Mouse (Mus musculus) embryonic facial prominence, embryonic 12.5 days (tissue): Measurements from ENCODE around the gene Tbcb. TPM values are rescaled to one million over a fixed set of nuclear protein-coding genes. Genes with fewer than 3 reads are reported as not detected.
"Not testable (repeated sequence)": the region's sequence is repeated elsewhere in the genome, so short reads cannot be mapped to it uniquely, and the experiment has no call there.

Experiments
- ATAC-seq: fragments of 200-750 bp; cut with Nextera tagmentation; 2 replicates; pipeline ENCODE4 v1.8.0; 2017; ENCODE audit not compliant: insufficient number of reproducible peaks, insufficient read depth, low FRiP score, low TSS enrichment
- H3K27ac ChIP-seq: fragments of 300-500 bp; sonication (generic); 2 replicates; pipeline ENCODE4 v1.5.1; 2016; ENCODE audit warnings: mild to moderate bottlenecking
- H3K27me3 ChIP-seq: fragments of 300-500 bp; sonication (generic); 2 replicates; pipeline ENCODE4 v1.6.1; 2016; ENCODE audit warnings: mild to moderate bottlenecking, moderate library complexity
- H3K36me3 ChIP-seq: fragments of 300-500 bp; sonication (generic); 2 replicates; pipeline ENCODE4 v1.6.1; 2016; ENCODE audit warnings: mild to moderate bottlenecking
- H3K4me1 ChIP-seq: fragments of 300-500 bp; sonication (generic); 2 replicates; pipeline ENCODE4 v1.6.1; 2016
- H3K4me2 ChIP-seq: fragments of 300-500 bp; sonication (generic); replicated peaks from 2 replicates; pipeline ENCODE4 v1.6.1; 2016; ENCODE audit warnings: mild to moderate bottlenecking, moderate library complexity
- H3K4me3 ChIP-seq: fragments of 300-500 bp; sonication (generic); 2 replicates; pipeline ENCODE4 v1.5.1; 2016; ENCODE audit warnings: mild to moderate bottlenecking
- H3K9ac ChIP-seq: fragments of 300-500 bp; sonication (generic); 2 replicates; pipeline ENCODE4 v1.6.1; 2016; ENCODE audit warnings: mild to moderate bottlenecking, moderate library complexity
- H3K9me3 ChIP-seq: fragments of 300-500 bp; sonication (generic); 2 replicates; pipeline ENCODE4 v1.6.1; 2016; ENCODE audit warnings: mild to moderate bottlenecking, moderate library complexity
- WGBS: fragments of 180-500 bp; shearing (Covaris S2); methylation state at CpG from one replicate; pipeline ENCODE4 v1.1.7; 2016; 5-methylcytosine and 5-hydroxymethylcytosine counted together
- polyA plus RNA-seq: library from polyadenylated mRNA; unstranded; fragments of >200 nt; fragmentation: Nextera tagmentation; extraction: Ambion mirVana; gene quantifications from 2 replicates; pipeline ENCODE4 v1.2.1, GENCODE M21; 2016

Gene Tbcb
- polyA plus RNA-seq, 1 experiment from 2014 or later: 224 TPM

DNA sequence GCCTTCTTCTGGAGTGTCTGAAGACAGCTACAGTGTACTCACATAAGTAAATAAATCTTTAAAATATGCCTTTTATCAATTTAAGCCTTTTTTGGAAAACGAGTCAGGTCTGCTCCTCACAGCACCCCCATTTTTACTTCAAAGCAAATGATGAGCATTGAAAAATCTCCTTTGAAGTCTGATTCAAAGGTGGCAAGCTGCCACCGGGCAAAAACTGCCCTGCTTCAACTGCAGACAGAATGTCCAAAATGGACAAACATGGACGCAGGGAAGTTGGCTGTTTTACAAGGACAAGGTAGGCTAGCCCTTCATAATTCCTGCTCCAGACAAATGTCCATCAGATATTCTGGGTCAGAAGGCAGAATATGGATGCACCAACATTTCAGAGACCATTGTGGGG, 10.6 kb downstream of the Tbcb start:
- Histone ChIP-seq H3K4me2 (no peak overlapping the region), H3K36me3 (peaks cover 22% of the 10 kb centered on the region), H3K9ac (no peak overlapping the region), H3K4me3 (no peak overlapping the region), H3K4me1 (peaks cover 12% of the 10 kb centered on the region; the same call in 1 of the 2 replicates), H3K27ac (no peak overlapping the region), H3K9me3 (no peaks in the 10 kb centered on the region), H3K27me3 (no peaks in the 10 kb centered on the region)
- no peak for ATAC-seq
- WGBS: 83% methylated on average over 3 of the region's 3 CpGs

DNA sequence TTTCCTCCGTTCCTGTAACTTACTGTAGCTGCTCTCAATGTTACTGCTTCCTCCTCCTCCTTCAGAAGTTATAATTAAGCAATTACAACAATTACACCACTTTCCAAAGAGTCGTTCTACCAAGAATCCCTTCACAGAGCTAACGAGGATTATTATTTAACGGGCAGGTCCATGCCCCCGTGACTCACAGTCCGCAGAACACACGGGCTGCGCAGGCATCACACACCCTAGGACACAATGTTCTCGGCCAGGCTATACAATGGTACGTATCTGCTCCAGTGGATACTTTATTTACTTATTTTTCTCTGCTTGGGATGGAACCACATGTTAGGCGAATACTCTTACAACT, 12.1 kb downstream of the Tbcb start:
- WGBS: 18% methylated on average over 11 of the region's 11 CpGs
- Histone ChIP-seq H3K4me1 (peaks cover 12% of the 10 kb centered on the region; the same call in 1 of the 2 replicates), H3K4me3 (peak overlapping the region; percentile 45), H3K27me3 (no peaks in the 10 kb centered on the region), H3K36me3 (peaks cover 11% of the 10 kb centered on the region), H3K27ac (0 out of 2 replicates have a peak overlapping the region, but pooled peaks have one; percentile 36), H3K4me2 (peak overlapping the region; percentile 90), H3K9ac (peak overlapping the region; percentile 53), H3K9me3 (no peaks in the 10 kb centered on the region)
- no peak for ATAC-seq

GRCm38 (mm10) chr7:30219293-30220007, 12.6 kb downstream of the Tbcb start:
- no peaks in the 10 kb centered on the region for H3K27me3 ChIP-seq
- peak; percentile 67; the same call in 1 of the 2 replicates for ATAC-seq
- no peaks in the 10 kb centered on the region for H3K9me3 ChIP-seq
- H3K4me2 ChIP-seq: peak overlapping the region; percentile 90
- H3K36me3 ChIP-seq: peaks cover 10% of the 10 kb centered on the region
- peaks cover 12% of the 10 kb centered on the region; the same call in 1 of the 2 replicates for H3K4me1 ChIP-seq
- peak overlapping the region; percentile 53 for H3K9ac ChIP-seq
- H3K4me3 ChIP-seq: peak overlapping the region; percentile 45
- H3K27ac ChIP-seq: peak overlapping the region; percentile 51; the same call in 1 of the 2 replicates
- 3% methylated on average over 16 of the region's 16 CpGs for WGBS

DNA sequence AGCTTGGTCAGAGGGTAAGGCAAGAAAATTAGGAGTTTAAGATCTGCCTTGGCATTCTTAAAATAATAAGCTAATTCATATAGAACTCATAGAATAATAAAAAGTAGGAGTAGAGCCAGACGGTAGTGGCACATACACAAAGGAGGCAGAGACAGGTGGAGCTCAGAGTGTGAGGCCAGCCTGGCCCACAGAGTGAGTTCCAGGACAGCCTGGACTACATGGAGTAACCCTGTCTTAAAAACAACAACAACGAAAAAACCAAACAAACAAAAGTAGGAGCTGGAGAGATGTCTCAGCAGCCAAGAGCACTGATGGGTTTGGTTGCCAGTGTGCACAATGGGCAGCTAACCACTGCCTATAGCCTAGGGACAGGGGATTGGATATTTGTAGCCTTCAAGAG, 14.8 kb downstream of the Tbcb start:
- Histone ChIP-seq H3K27me3 (no peaks in the 10 kb centered on the region), H3K4me2 (no peak overlapping the region), H3K36me3 (no peaks in the 10 kb centered on the region), H3K27ac (no peak overlapping the region), H3K9me3 (no peaks in the 10 kb centered on the region), H3K4me1 (peaks cover 12% of the 10 kb centered on the region; the same call in 1 of the 2 replicates), H3K9ac (no peak overlapping the region), H3K4me3 (no peak overlapping the region)
- no peak for ATAC-seq
- WGBS: 68% methylated on average over 2 of the region's 2 CpGs

- Histone ChIP-seq H3K9ac (no peak overlapping the region), H3K4me2 (peak overlapping the region; percentile 42), H3K27me3 (no peaks in the 10 kb centered on the region), H3K36me3 (no peaks in the 10 kb centered on the region), H3K4me3 (0 out of 2 replicates have a peak overlapping the region, but pooled peaks have one; percentile 13), H3K4me1 (peaks cover 12% of the 10 kb centered on the region; the same call in 1 of the 2 replicates), H3K9me3 (no peaks in the 10 kb centered on the region), H3K27ac (no peak overlapping the region)
- ATAC-seq: peak; percentile 49; the same call in 1 of the 2 replicates
- WGBS: 1% methylated on average over 16 of the region's 16 CpGs
These were observed 15.3 kb downstream of the Tbcb start for GRCm38 (mm10) chr7:30216723-30217151.

- H3K9me3 ChIP-seq: no peaks in the 10 kb centered on the region
- H3K9ac ChIP-seq: no peak overlapping the region
- ATAC-seq: no peak
- H3K36me3 ChIP-seq: no peaks in the 10 kb centered on the region
- no peak overlapping the region for H3K27ac ChIP-seq
- H3K4me2 ChIP-seq: no peak overlapping the region
- no peak overlapping the region for H3K4me3 ChIP-seq
- peaks cover 12% of the 10 kb centered on the region; the same call in 1 of the 2 replicates for H3K4me1 ChIP-seq
- H3K27me3 ChIP-seq: no peaks in the 10 kb centered on the region
- 94% methylated on average over 3 of the region's 3 CpGs for WGBS
These were observed 16.2 kb downstream of the Tbcb start for GRCm38 (mm10) chr7:30215875-30216274.

DNA sequence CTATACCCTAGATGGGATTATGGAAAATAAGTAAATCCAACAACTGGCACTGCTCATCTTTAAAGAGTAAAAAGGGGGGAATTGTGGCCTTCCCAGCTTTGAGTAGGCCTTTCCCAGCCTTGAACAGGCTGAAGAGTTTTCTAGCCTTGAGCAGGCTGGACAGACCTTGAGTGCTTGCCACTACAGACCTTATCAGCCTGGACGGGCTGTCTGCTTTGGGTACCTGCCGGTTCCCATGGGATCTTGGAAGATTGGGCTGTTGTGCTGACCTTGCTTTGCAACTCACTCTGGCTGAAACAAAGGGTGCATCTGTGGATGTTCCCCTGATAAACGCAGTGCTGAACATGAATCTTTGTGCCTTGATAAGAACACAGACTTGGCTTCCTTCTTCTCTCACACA, 18.2 kb downstream of the Tbcb start:
- no peak overlapping the region for H3K27ac ChIP-seq
- no peak overlapping the region for H3K4me2 ChIP-seq
- H3K4me3 ChIP-seq: no peak overlapping the region
- no peaks in the 10 kb centered on the region for H3K27me3 ChIP-seq
- H3K36me3 ChIP-seq: no peaks in the 10 kb centered on the region
- H3K9me3 ChIP-seq: no peaks in the 10 kb centered on the region
- 92% methylated on average over 3 of the region's 3 CpGs for WGBS
- peaks cover under 1% of the 10 kb centered on the region; the same call in 1 of the 2 replicates for H3K4me1 ChIP-seq
- no peak for ATAC-seq
- H3K9ac ChIP-seq: no peak overlapping the region

DNA sequence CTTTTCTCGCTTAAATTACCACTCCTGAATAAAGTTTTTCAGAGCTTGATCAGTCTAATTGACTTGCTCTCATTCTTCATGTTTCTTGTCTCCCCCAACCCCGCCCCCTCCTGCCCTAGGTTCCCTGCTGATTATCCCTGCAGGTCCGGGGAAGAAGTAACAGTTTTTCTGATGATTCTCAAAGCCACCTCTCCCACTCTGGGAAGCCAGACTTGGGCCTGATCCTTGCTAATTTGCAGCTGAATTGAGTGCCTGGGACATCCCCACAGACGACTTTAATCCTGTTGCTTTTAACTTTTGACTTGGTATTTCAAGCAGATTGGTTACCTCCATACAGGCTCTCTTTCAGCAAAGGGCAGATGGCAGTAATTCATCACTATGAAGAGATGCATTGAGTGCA, 21.0 kb downstream of the Tbcb start:
- no peaks in the 10 kb centered on the region for H3K27me3 ChIP-seq
- no peaks in the 10 kb centered on the region for H3K4me1 ChIP-seq
- H3K36me3 ChIP-seq: no peaks in the 10 kb centered on the region
- no peak overlapping the region for H3K9ac ChIP-seq
- WGBS: 25% methylated on average over 4 of the region's 4 CpGs
- no peak overlapping the region for H3K4me3 ChIP-seq
- no peak for ATAC-seq
- H3K4me2 ChIP-seq: no peak overlapping the region
- no peaks in the 10 kb centered on the region for H3K9me3 ChIP-seq
- H3K27ac ChIP-seq: no peak overlapping the region

DNA sequence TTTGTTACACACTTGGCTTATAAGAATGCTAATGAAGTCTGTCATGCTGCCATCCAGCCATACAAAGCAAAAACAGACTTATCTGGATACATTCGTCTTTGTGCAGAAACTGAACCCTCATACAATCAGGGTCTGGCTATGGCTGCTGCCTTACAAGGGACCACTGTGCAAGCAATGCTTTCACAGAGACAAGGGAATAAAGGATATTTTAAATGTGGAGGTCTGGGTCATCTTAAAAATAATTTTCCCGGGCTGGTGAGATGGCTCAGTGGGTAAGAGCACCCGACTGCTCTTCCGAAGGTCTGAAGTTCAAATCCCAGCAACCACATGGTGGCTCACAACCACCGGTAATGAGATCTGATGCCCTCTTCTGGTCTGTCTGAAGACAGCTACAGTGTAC, 25.7 kb downstream of the Tbcb start:
- H3K4me3 ChIP-seq, H3K36me3 ChIP-seq, ATAC-seq, H3K4me2 ChIP-seq, H3K9ac ChIP-seq, H3K27ac ChIP-seq, H3K9me3 ChIP-seq, H3K4me1 ChIP-seq, H3K27me3 ChIP-seq: not testable (repeated sequence)
- 53% methylated on average over 5 of the region's 5 CpGs for WGBS

DNA sequence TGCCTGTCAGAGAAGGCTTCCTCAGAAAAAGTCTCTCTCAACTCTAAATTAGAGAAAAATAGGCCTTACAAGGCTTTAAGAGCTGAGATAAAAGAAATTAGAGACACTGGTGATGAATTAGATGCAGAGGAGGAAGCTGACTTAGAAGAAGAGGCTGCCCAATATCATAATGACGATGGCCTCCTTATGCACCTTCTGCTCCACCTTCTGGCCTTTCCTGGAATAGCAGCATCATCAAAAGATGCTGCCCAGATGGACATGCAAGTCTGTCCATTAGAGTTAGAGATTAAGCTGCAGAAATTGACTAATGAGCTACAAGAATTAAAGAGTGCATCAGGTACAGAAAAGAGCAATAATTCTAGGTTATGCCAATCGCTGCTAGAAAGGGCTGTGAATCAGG, 26.7 kb downstream of the Tbcb start:
- H3K4me2 ChIP-seq: no peak overlapping the region
- H3K27ac ChIP-seq: no peak overlapping the region
- ATAC-seq: no peak
- no peaks in the 10 kb centered on the region for H3K27me3 ChIP-seq
- WGBS: 1% methylated on average over 2 of the region's 2 CpGs
- no peak overlapping the region for H3K4me3 ChIP-seq
- no peak overlapping the region for H3K9ac ChIP-seq
- no peaks in the 10 kb centered on the region for H3K9me3 ChIP-seq
- no peaks in the 10 kb centered on the region for H3K4me1 ChIP-seq
- H3K36me3 ChIP-seq: no peaks in the 10 kb centered on the region

GRCm38 (mm10) chr7:30204380-30204779, 27.7 kb downstream of the Tbcb start:
- no peak for ATAC-seq
- no peak overlapping the region for H3K27ac ChIP-seq
- H3K4me1 ChIP-seq: no peaks in the 10 kb centered on the region
- H3K27me3 ChIP-seq: no peaks in the 10 kb centered on the region
- H3K4me2 ChIP-seq: no peak overlapping the region
- H3K9me3 ChIP-seq: no peaks in the 10 kb centered on the region
- H3K36me3 ChIP-seq: no peaks in the 10 kb centered on the region
- no peak overlapping the region for H3K4me3 ChIP-seq
- no peak overlapping the region for H3K9ac ChIP-seq
- WGBS: 49% methylated on average over 8 of the region's 8 CpGs

DNA sequence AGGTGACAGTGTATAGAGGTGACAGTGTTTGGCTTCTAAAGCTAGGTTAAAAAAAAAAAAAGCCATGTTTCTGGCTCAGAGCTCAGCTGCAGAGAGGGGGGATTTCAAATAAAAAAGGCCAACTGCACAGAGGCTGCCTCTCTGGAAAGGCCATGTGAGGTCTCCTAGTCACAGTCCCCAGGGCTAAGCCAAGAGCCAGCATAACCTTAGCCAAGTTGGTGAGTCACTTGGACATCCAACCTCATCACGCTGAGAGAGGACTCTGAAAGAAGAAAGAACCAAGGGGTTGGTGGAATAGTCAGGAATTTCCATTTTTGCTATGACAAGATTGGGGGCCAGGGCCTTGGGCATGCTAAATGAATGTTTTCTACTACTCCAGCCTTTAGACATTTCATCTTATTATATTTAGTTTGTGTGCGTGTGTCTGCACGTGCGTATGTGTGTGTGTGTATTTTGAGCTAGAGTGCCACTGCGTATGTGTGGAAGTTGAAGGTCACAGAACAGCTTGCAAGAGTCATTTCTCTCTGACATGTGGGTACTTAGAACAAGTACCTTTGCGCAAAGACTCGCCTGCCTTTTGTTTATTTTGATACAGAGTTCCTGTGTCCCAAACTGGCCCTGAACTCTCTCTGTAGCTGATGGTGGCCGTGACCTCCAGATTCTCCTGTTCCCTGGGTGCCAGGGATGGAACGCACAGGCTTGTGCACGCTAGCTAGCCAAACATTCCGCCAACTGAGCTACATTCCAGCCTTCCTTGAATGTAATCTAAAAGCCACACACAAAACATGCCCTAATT, 29.0 kb downstream of the Tbcb start:
- no peaks in the 10 kb centered on the region for H3K9me3 ChIP-seq
- H3K27me3 ChIP-seq: no peaks in the 10 kb centered on the region
- ATAC-seq: no peak
- no peaks in the 10 kb centered on the region for H3K4me1 ChIP-seq
- H3K36me3 ChIP-seq: no peaks in the 10 kb centered on the region
- 79% methylated on average over 11 of the region's 11 CpGs for WGBS
- H3K4me2 ChIP-seq: no peak overlapping the region
- H3K4me3 ChIP-seq: no peak overlapping the region
- H3K9ac ChIP-seq: no peak overlapping the region
- H3K27ac ChIP-seq: no peak overlapping the region
